Mouse (Mus musculus) monocyte, adult 5-6 weeks (primary cell): ENCODE measurements around the gene Vav1. TPM values are rescaled to one million over a fixed set of nuclear protein-coding genes. Genes with fewer than 3 reads are reported as not detected.

Experiments used
- ATAC-seq: fragments of 153-309, 156-312 bp; replicated peaks from 2 replicates; pipeline ENCODE4 v1.8.0; 2017; ENCODE audit warnings: mild to moderate bottlenecking; ENCODE audit not compliant: low TSS enrichment, insufficient number of reproducible peaks, severe bottlenecking, poor library complexity, low FRiP score
- total RNA-seq: library from RNA; stranded (forward); fragments of 200-1000, 200-491, 200-594 nt; gene quantifications from 3 replicates; pipeline ENCODE4 v1.2.3, GENCODE M21; 2017

The Vav1 gene
- 267 to 324 TPM (median 306 TPM) in 3 replicates for total RNA-seq

GRCm38 (mm10) chr17:57278943-57279590, at the start of gene Vav1:
Gene Vav1, plus strand, starts transcription at chr17:57279100.
- peak; percentile 72 for ATAC-seq

- no peak for ATAC-seq
Measured at GRCm38 (mm10) chr17:57229851-57230727, 48.8 kb upstream of the Vav1 start.

GRCm38 (mm10) chr17:57230728-57231125, 48.2 kb upstream of the Vav1 start:
- no peak for ATAC-seq

- ATAC-seq = no peak
Measured at GRCm38 (mm10) chr17:57231321-57231771, 47.6 kb upstream of the Vav1 start.

GRCm38 (mm10) chr17:57232200-57232599, 46.7 kb upstream of the Vav1 start:
- no peak for ATAC-seq

GRCm38 (mm10) chr17:57233038-57233437, 45.9 kb upstream of the Vav1 start:
- ATAC-seq = no peak

- ATAC-seq = no peak
Measured at GRCm38 (mm10) chr17:57234254-57234928, 44.5 kb upstream of the Vav1 start.

GRCm38 (mm10) chr17:57235803-57236202, 43.1 kb upstream of the Vav1 start:
- ATAC-seq = no peak

GRCm38 (mm10) chr17:57237181-57237580, 41.7 kb upstream of the Vav1 start:
- no peak for ATAC-seq

GRCm38 (mm10) chr17:57243650-57244370, 35.1 kb upstream of the Vav1 start:
- no peak for ATAC-seq

- no peak for ATAC-seq
Measured at GRCm38 (mm10) chr17:57245311-57245929, 33.5 kb upstream of the Vav1 start.

- ATAC-seq = no peak
Measured at GRCm38 (mm10) chr17:57246663-57247392, 32.1 kb upstream of the Vav1 start.

- peak; percentile 78 for ATAC-seq
Measured at GRCm38 (mm10) chr17:57247393-57248200, 31.3 kb upstream of the Vav1 start.

GRCm38 (mm10) chr17:57248201-57248699, 30.6 kb upstream of the Vav1 start, which contains the start of gene Gpr108:
Gene Gpr108, minus strand, starts transcription at chr17:57248446.
- ATAC-seq = peak; percentile 46

- ATAC-seq = no peak
Measured at GRCm38 (mm10) chr17:57248771-57249170, 30.1 kb upstream of the Vav1 start.
